Mouse (Mus musculus) CD4-positive, CD25-positive, alpha-beta regulatory T cell, adult 4 months (primary cell): Measurements from ENCODE around the gene Fscn2. TPM values are rescaled to one million over a fixed set of nuclear protein-coding genes. Genes with fewer than 3 reads are reported as not detected.

ENCODE experiments used
- ATAC-seq: one replicate; pipeline ENCODE4 v1.8.0; 2017
- polyA plus RNA-seq, 2 experiments: library from polyadenylated mRNA; unstranded; fragments of 100-300 nt; shearing (Covaris generic); gene quantifications; one replicate each; pipeline ENCODE4 v1.2.1; 2017

The Fscn2 gene
- polyA plus RNA-seq, result under 1 TPM; 0.67 to 0.99 TPM

- no peak for ATAC-seq
Observed at GRCm38 (mm10) chr11:120361295-120361694, at the start of gene Fscn2. Gene Fscn2 (plus strand): TSS chr11:120361534.

DNA sequence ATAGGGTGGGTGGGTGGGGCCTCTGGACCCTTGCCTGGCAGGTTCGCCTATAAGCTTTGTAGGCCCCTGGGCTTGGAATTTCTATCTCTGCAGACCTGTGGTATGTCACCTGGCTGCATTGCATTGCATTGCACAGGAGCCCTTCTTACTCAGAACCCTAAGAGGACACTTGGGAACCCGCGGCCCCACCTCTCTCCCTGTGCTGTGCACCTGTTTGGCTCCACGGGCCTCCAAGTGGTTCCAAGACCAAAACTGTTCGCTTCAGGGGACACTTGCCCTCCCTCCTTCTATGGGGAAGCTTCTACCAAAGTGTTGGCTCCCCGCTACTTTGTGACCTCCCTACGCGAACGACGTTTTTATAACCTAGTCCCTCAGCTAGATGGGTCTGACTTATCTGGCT lies 49.8 kb upstream of the Fscn2 start:
- no peak for ATAC-seq

- no peak for ATAC-seq
Observed at GRCm38 (mm10) chr11:120312069-120312468, 49.3 kb upstream of the Fscn2 start.

GRCm38 (mm10) chr11:120313906-120314685 lies 47.2 kb upstream of the Fscn2 start:
- no peak for ATAC-seq

- no peak for ATAC-seq
Observed at GRCm38 (mm10) chr11:120314721-120315415, 46.5 kb upstream of the Fscn2 start.

- ATAC-seq, result no peak
Observed at GRCm38 (mm10) chr11:120315416-120315761, 45.9 kb upstream of the Fscn2 start.

DNA sequence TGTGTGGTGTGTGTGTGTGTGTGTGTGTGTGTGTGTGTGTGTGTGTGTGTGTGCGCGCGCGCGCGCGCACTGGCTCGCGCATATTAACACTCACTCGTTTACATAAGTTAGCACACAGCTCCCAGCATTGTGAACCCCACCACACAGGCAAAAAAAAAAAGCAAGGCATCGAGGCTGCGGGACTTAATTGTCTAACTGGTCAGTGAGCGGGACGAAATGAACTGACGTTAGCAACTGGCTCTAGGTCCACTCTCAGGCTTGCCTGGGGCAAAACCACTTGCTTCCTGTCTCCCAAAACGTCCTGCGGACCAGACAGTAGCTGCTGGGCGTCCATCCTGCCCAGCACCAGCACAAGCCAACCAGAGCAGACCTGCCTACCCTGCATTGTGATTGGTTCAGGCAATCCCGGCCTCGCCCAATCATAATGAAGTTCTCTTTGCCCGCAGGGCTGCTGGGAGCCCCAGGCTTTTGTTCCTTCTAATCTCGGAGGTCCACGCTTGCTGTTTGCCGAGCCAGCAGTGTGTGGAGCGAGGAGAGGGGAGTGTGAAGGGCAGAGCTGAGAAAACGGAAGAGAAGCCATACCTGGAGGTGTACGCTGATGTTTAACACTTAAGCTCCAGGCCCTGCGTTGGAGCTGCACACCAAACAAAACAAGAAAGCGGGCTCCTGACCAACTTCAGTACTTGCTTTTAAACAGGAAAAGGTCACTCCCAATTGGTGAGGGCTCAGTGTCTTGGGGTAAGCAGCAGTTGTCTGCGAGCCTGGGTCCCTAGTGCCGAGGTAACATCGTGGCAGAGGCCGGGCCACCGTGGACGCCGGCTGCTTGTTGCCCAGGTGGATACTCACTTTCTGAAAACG lies 45.3 kb upstream of the Fscn2 start:
- peak; percentile 99 for ATAC-seq

DNA sequence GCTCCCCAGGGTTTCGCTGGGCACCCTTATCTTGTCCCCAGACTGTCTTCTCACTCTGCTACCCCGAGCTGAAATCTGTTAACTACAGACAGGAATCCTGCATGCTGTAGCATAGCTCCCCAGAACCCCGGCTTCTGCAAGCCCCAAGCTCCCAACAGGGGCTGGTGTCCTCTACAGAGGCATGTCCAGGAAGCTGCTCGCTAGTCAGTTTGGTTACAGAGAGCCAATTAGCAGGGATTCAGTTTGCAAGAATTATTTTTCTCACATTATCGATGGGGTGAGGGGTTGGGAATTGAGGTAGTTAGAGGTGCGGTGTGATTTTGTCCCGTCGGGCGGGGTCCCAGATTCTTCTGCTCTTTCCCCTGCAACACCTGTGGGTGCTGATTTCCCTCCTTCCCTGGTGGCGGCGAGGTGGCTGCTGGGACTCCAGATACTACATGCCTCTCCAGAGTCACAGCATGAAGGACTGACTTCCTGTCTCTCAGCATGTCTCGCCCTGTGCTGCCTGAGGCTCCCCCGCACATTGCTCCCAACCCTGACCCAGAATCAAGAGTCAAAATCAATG lies 44.6 kb upstream of the Fscn2 start:
- peak; percentile 12 for ATAC-seq

DNA sequence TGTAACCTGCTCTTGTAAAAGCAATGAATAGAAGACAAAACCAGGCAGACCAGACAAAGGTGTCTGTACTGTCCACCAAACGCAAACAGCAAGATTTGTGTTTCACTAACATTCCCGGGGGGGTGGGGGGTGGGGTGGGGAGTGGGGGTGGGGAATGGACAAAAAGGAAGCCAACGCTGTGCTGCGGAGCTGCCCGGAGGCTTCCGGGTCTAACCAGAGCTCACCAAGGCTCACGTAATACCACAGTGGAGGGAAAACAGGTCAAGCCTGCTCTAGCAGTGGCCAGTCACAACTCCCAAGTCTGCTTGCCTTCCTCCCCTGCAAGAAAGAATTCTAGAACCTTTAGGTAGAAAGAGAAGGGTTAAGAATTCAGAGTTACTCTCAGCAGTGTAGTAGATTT lies 43.9 kb upstream of the Fscn2 start:
- no peak for ATAC-seq

- ATAC-seq, result no peak
Observed at GRCm38 (mm10) chr11:120319310-120319709, 42.0 kb upstream of the Fscn2 start.

DNA sequence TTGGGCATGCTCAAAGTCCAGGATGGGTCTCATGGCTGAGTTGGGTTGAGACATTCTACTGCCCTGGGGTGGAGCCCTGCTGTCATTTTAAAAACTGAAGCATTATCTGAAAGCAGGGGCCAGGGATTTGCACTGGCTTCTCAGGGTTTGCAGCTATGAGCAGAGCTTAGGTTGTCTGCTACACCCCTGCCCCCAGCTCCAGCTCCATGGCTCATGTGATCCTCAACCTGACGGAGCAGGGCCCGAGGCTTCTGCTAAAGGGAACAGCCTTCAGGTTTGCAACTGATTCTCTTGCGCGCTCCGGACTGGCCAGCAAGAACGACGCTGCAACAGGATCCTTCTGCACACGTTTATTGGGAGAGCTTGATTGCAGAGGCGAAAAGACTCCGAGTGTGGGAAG lies 41.2 kb upstream of the Fscn2 start:
- ATAC-seq, result no peak

- no peak for ATAC-seq
Observed at GRCm38 (mm10) chr11:120335431-120336021, 25.8 kb upstream of the Fscn2 start.

GRCm38 (mm10) chr11:120337447-120337846 lies 23.9 kb upstream of the Fscn2 start:
- ATAC-seq, result no peak

DNA sequence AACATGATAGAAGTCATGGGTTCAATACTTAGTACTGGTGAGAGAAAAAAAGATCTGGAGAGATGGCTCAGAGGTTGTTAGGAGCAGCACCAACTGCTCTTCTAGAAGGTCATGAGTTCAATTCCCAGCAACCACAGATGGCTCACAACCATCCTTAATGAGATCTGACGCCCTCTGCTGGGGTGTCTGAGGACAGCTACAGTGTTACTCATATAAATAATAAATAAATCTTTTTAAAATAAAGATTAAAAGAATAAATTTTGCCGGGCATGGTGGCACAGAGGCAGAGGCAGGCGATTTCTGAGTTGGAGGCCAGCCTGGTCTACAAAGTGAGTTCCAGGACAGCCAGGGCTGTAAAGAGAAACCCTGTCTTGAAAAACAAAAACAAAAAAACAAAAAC lies 22.5 kb upstream of the Fscn2 start:
- no peak for ATAC-seq

DNA sequence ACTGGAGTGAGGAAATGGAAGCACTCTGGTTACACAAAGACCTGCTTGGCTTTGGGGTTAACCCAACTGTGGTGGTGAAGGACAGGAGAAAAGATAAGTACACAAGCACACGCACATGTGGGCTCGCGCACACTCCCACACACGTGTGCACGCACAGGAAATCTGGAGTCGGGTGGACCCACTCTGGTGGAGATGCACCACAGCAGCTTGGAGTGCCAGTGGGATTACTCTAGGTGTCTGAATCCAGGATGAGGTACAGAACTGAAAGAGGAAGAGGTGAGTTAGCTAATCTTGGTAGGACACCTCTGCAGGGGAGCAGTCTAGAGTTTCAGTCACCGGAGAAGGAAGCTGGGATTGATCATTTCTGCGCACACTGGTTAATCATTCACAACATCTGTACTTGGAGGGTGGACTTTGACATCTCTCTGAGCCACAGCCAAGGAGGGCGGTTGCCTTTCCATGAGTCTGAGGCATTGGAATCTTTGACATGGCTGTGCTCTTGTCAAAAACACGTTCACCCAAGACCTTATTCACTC lies 21.3 kb upstream of the Fscn2 start:
- ATAC-seq, result no peak

DNA sequence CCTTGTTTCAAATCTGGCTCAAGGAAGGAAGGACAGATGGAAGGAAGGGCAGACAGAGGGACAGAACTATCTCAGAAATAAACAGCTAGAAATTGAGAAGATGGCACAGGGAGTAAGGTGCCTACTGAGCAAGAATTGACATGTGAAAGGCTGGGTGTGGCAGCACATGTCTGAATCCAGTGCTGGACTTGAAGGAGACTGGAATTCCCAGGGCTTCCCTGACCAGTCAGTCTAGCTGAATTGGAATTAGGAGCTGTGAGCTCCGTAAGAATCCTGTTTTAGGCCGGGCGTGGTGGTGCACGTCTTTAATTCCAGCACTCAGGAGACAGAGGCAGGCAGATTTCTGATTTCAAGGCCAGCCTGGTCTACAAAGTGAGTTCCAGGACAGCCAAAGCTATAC lies 19.7 kb upstream of the Fscn2 start:
- ATAC-seq, result no peak

- ATAC-seq, result no peak
Observed at GRCm38 (mm10) chr11:120342656-120343160, 18.6 kb upstream of the Fscn2 start.

DNA sequence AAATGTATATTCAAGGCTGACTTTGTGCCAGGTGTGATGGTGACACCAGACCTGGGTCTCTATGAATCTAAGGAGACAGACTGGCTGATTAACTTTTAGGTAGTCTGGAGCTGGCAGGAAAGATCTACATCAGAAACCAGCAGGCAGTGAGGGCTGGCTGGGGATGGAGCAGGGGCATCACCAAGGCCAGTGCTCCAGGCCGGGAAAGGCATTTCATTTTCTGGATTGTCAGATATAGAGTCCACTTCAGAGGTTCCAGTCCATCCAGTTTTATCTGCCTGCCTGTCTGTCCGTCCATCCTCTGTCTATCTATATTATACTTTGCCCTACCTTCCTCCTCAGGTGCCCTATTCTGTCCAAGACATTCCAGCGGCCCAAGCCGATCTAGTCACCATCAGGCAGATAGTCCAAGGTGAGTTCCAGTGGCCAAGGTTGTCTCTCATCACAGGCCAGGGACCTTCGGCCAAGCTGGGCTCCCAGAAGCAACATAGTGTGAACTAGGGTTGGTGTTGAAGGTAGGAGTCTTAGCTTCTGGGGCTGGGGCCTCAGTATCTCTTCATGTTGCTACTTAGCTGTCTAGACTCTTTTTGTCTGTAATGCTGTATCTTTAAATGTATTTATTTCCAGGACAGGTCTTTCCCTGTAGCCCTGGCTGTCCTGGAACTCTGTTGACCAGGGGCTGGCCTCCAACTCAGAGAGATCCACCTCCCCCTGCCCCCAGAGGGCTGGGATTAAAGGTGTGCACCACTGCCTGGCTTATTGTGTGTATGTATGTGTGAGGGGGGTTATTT lies 17.6 kb upstream of the Fscn2 start:
- ATAC-seq, result no peak

- no peak for ATAC-seq
Observed at GRCm38 (mm10) chr11:120344310-120344920, 16.9 kb upstream of the Fscn2 start.

- no peak for ATAC-seq
Observed at GRCm38 (mm10) chr11:120345067-120345681, 16.2 kb upstream of the Fscn2 start.
